Mouse (Mus musculus) forebrain, embryonic 10.5 days (tissue): ENCODE results near the gene Glb1. TPM values are rescaled to one million over a fixed set of nuclear protein-coding genes. Genes with fewer than 3 reads are reported as not detected.
A peak's percentile ranks its signal among the peaks of the same experiment; 100 is the strongest.

ENCODE experiments used
- DNase-seq: peaks from one replicate; pipeline ENCODE4 v3.0.0-alpha.2; 2017; ENCODE audit warnings: low spot score; ENCODE audit errors: extremely low spot score
- H3K27ac ChIP-seq: fragments of 300-500 bp; sonication (generic); 2 replicates; pipeline ENCODE4 v1.5.1; 2016; ENCODE audit warnings: mild to moderate bottlenecking
- H3K27me3 ChIP-seq: fragments of 300-500 bp; sonication (generic); 2 replicates; pipeline ENCODE4 v1.6.1; 2016; ENCODE audit warnings: mild to moderate bottlenecking; ENCODE audit not compliant: poor library complexity, severe bottlenecking
- H3K36me3 ChIP-seq: fragments of 300-500 bp; sonication (generic); replicated peaks from 2 replicates; pipeline ENCODE4 v1.6.1; 2016; ENCODE audit warnings: mild to moderate bottlenecking, moderate library complexity
- H3K4me1 ChIP-seq: fragments of 300-500 bp; sonication (generic); 2 replicates; pipeline ENCODE4 v1.6.1; 2016
- H3K4me3 ChIP-seq: fragments of 300-500 bp; sonication (generic); 2 replicates; pipeline ENCODE4 v1.5.1; 2016; ENCODE audit warnings: mild to moderate bottlenecking, moderate library complexity
- H3K9me3 ChIP-seq: fragments of 300-500 bp; sonication (generic); 2 replicates; pipeline ENCODE4 v1.6.1; 2016; ENCODE audit warnings: mild to moderate bottlenecking, moderate library complexity
- WGBS: fragments of 180-500 bp; shearing (Covaris S2); methylation state at CpG from one replicate; pipeline ENCODE4 v1.1.7; 2016; 5-methylcytosine and 5-hydroxymethylcytosine counted together
- polyA plus RNA-seq: library from polyadenylated mRNA; unstranded; fragments of >200 nt; fragmentation: Nextera tagmentation; extraction: Ambion mirVana; gene quantifications from 2 replicates; pipeline ENCODE4 v1.2.1, GENCODE M21; 2016

Gene Glb1
- polyA plus RNA-seq, 1 experiment from 2014 or later = 22.6 TPM

DNA sequence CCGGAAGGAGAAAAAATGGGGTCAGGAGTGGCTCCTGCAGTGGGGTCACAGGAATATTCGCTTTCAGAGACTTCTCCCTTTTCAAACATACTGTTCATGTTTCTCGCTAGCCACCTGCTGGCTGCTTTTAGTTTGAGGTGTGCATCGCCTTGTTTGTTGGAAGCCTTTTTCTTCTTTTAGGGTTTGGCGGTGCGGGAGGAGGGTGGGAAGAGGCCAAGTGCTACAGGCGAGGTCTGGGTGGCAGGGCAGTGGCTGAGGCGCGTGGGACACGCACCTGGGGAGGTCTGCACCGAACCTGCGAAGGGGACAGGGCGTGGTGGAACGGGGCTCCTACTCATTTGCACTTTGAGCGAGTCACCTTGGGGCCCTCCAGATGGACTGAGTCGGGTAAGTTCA lies 807 bp downstream of the Glb1 start:
- Histone ChIP-seq H3K4me1 (peaks cover 14% of the 10 kb centered on the region), H3K4me3 (peak overlapping the region; percentile 75), H3K36me3 (peaks cover 33% of the 10 kb centered on the region), H3K27me3 (no peaks in the 10 kb centered on the region), H3K27ac (peak overlapping the region; percentile 89), H3K9me3 (peaks cover 22% of the 10 kb centered on the region)
- 4% methylated on average over 16 of the region's 16 CpGs for WGBS
- peak; percentile 56 for DNase-seq

DNA sequence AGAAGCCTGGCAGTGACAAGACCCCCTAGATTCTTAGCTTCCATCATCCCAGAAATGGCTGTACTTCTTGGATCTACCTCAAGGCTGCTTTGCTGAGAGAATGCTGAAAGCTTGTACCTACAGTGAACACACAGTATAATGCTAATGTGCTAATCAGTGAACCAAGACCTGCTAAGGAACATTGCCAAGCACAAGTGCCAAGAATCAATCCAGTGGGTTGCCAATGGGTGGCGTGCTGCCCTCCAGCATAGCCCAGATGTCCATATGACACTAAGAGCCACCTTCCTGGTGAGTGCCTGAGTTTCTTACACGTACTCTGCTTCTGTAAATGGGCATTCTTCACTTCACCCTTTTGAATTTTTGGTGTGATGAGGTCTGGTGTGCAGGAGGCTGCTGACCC lies 6.8 kb downstream of the Glb1 start:
- Histone ChIP-seq H3K27ac (no peak overlapping the region), H3K36me3 (peaks cover 90% of the 10 kb centered on the region), H3K9me3 (peaks cover 37% of the 10 kb centered on the region), H3K4me3 (no peak overlapping the region), H3K4me1 (no peaks in the 10 kb centered on the region), H3K27me3 (no peaks in the 10 kb centered on the region)
- WGBS = 93% methylated on average over 2 of the region's 2 CpGs
- DNase-seq = no peak

DNA sequence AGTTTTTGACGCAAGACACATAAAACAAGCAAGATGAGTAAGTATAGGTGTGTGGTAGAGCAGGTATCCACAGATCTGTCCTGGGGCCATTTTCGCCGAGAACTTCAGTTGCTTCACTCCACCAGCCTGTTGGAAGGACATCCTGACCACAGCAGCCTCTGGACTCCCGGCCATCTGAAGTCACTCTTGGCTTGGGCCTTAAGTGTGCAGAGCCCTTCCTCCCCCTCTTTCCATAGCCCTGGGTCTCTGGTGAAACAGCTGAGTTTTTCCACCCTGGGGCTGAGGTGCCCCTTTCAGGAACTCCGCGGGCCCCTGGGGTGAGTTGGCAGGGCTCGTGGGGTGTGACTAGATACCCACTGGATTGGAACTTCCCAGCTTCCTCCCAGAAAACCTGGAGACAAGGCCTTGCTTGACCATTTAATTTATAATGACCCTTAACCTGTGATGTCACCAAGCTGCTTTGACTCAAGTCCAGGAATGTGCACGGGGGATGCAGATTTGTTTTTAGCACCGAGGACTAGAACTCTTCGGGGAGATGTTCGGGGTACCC lies 9.5 kb downstream of the Glb1 start:
- H3K27ac ChIP-seq = no peak overlapping the region
- no peak for DNase-seq
- peaks cover 74% of the 10 kb centered on the region for H3K36me3 ChIP-seq
- H3K4me1 ChIP-seq = no peaks in the 10 kb centered on the region
- H3K9me3 ChIP-seq = peaks cover 22% of the 10 kb centered on the region
- no peaks in the 10 kb centered on the region for H3K27me3 ChIP-seq
- WGBS = 95% methylated on average over 11 of the region's 11 CpGs
- H3K4me3 ChIP-seq = no peak overlapping the region

DNA sequence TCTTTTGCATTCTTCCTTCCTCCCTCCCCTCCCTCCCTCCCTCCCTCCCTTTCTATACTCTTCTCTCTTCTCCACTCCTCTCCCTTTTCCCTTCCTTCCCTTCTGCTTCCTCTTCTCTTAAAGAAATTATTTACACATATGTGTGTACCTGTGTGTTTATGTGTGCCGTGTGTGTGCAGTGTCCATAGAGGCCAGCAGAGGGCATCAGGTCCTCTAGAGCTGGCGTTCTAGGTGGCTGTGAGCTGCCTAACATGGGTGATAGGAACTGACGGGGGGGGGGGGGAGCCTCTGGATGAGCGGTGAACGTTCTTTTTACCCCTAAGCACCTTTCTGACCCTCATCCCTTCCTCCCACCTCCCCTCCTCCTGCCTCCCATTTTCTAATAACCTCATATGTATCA lies 10.4 kb downstream of the Glb1 start:
- Histone ChIP-seq H3K4me1 (no peaks in the 10 kb centered on the region), H3K4me3 (no peak overlapping the region), H3K27me3 (no peaks in the 10 kb centered on the region), H3K36me3 (peaks cover 65% of the 10 kb centered on the region), H3K9me3 (peaks cover 16% of the 10 kb centered on the region; the same call in 1 of the 2 replicates), H3K27ac (no peak overlapping the region)
- WGBS = 82% methylated on average over 5 of the region's 5 CpGs
- DNase-seq = no peak

DNA sequence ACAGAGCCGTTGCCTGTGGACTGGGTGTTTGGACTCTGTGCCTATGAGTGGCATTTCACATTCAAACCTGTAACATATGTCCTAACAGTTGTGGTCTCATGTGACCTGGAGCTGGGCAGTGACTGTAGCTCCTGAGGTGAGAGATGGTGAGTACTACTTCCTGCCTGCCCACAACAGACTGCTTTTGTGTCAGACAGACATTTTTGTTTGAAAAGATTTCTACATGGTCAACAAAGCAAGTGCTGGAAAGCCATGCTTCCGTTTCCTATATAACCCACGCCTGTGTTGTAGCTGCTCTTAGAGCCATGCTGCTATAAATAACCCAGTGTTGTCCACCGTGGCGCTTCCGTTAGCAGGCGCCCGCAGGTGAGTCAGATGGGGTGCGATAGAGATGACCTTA lies 11.5 kb downstream of the Glb1 start:
- Histone ChIP-seq H3K4me1 (no peaks in the 10 kb centered on the region), H3K27me3 (no peaks in the 10 kb centered on the region), H3K27ac (no peak overlapping the region), H3K36me3 (peaks cover 55% of the 10 kb centered on the region), H3K4me3 (no peak overlapping the region), H3K9me3 (peaks cover 16% of the 10 kb centered on the region; the same call in 1 of the 2 replicates)
- no peak for DNase-seq
- WGBS = 94% methylated on average over 9 of the region's 9 CpGs

DNA sequence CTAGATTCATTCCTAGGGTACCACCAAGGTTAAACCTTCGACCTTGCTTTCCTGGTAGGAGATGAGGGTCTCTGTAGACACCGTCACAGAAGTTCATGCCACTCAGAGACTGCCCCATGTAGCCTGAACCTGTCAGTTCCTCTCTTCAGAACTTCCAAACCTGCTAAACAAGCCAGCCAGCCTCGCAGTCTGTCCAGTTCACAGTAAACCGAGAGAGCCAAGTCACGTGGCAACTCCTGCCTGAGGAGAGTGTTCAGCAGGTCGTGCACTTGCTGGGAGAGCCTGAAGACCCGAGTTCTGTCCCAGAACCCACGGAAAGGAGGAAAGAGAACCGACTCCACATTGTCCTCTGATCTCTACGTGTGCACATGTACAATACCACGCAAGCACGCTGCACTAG lies 13.0 kb downstream of the Glb1 start:
- peaks cover 16% of the 10 kb centered on the region; the same call in 1 of the 2 replicates for H3K9me3 ChIP-seq
- no peak overlapping the region for H3K4me3 ChIP-seq
- no peak overlapping the region for H3K27ac ChIP-seq
- no peaks in the 10 kb centered on the region for H3K4me1 ChIP-seq
- H3K36me3 ChIP-seq = peaks cover 41% of the 10 kb centered on the region
- H3K27me3 ChIP-seq = no peaks in the 10 kb centered on the region
- WGBS = 86% methylated on average over 12 of the region's 12 CpGs
- DNase-seq = no peak

DNA sequence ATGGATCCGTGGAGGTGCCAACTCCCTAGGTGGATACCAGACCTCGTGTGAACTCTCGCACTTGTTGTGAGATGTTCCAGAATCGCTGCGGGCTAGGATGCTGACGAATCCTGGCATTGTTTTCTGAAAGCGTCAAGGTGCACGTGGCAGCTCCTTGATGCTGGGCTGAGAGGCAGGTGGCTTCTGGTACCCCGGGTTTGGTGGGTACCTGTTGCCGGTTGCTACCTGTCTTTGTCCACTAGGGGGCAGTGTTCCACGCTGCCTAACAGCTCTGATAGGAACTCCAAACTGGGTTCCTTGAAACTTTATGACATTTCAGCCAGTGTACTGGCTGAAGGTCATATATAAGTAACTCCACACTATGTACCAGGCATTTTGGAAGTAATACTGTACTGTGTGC lies 14.8 kb downstream of the Glb1 start:
- Histone ChIP-seq H3K27me3 (no peaks in the 10 kb centered on the region), H3K4me3 (no peak overlapping the region), H3K4me1 (no peaks in the 10 kb centered on the region), H3K9me3 (peaks cover 12% of the 10 kb centered on the region; the same call in 1 of the 2 replicates), H3K36me3 (peaks cover 24% of the 10 kb centered on the region), H3K27ac (no peak overlapping the region)
- DNase-seq = peak; percentile 69
- 20% methylated on average over 11 of the region's 11 CpGs for WGBS

DNA sequence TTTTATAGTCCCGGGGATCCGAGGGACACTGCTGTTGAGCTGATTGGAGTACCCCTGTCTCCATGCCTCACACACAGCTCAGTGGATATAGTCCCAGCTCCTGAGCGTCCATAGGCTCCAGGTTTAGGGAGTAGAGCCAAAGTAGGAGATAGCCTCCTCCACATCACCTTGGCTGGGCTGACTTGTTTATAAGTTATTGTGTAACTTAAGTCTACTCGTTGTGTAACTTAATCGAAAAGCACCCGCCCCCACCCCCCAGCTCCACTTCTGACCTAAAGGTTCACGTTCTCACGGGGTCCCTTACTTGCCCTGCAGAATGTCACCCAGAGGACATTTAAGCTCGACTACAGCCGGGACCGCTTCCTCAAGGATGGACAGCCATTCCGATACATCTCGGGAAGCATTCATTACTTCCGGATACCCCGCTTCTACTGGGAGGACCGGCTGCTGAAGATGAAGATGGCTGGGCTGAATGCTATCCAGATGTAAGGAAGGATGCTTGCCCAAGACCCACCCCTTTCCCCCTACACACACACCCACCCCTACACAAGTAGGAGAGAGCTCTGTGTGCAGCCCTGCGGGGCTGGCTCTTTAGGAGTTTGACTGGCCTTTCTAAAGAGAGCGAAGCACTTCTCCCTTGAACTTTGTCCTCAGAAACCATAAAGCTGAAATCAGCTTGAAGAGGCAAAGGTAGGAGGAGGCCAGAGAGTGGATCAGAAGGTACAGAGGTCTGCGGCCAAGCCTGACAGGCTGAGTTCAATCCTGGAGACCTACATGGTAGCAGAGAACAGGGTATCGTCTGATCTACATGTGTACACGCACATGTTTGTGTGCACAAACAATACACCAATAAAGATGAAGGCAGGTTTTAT lies 16.0 kb downstream of the Glb1 start:
- Histone ChIP-seq H3K4me3 (no peak overlapping the region), H3K27me3 (no peaks in the 10 kb centered on the region), H3K36me3 (peaks cover 17% of the 10 kb centered on the region), H3K27ac (no peak overlapping the region), H3K4me1 (no peaks in the 10 kb centered on the region), H3K9me3 (peaks cover 2% of the 10 kb centered on the region; the same call in 1 of the 2 replicates)
- no peak for DNase-seq
- WGBS = 94% methylated on average over 21 of the region's 21 CpGs

DNA sequence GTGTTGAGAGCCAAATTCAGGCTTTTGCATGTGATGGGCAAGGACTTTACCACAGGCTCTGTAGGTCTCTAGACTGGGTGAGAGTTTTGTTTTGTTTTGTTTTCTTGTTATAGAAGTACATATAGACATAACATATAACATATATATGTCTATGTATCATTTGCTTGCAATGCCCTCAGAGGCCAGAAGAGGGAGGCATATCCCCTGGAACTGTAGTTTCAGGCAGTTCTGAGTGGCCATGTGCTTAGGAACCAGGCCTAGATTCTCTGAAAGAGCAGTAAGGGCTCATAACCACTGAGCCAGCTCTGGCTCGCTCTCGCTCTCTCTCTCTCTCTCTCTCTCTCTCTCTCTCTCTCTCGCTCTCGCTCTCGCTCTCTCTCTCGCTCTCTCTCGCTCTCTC lies 17.3 kb downstream of the Glb1 start:
- H3K4me3 ChIP-seq = no peak overlapping the region
- H3K36me3 ChIP-seq = peaks cover 8% of the 10 kb centered on the region
- H3K27me3 ChIP-seq = no peaks in the 10 kb centered on the region
- no peaks in the 10 kb centered on the region for H3K4me1 ChIP-seq
- no peaks in the 10 kb centered on the region for H3K9me3 ChIP-seq
- H3K27ac ChIP-seq = no peak overlapping the region
- WGBS = 70% methylated on average over 7 of the region's 7 CpGs
- DNase-seq = peak; percentile 33

DNA sequence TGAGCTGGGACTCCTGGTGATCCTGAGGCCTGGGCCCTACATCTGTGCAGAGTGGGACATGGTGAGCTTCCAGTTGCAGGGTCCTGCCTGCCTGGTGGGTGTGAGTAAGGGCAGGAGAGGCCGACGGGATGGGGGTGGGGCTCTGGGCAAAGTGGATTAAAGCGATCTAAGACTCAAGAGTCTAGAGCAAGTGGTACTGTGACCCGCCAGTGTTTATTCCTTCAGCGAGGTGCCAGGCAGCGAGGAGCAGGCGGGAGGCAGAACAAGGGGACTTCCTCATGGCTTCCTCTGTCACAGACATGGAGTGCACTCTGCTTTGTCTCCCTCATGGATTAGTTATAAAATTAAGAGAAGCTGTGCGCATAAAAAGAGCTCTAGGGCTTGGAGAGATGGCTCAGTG lies 19.6 kb downstream of the Glb1 start:
- H3K27me3 ChIP-seq = no peaks in the 10 kb centered on the region
- 78% methylated on average over 8 of the region's 8 CpGs for WGBS
- H3K4me1 ChIP-seq = no peaks in the 10 kb centered on the region
- DNase-seq = no peak
- H3K36me3 ChIP-seq = peaks cover 24% of the 10 kb centered on the region
- peaks cover 5% of the 10 kb centered on the region for H3K9me3 ChIP-seq
- no peak overlapping the region for H3K4me3 ChIP-seq
- H3K27ac ChIP-seq = no peak overlapping the region

DNA sequence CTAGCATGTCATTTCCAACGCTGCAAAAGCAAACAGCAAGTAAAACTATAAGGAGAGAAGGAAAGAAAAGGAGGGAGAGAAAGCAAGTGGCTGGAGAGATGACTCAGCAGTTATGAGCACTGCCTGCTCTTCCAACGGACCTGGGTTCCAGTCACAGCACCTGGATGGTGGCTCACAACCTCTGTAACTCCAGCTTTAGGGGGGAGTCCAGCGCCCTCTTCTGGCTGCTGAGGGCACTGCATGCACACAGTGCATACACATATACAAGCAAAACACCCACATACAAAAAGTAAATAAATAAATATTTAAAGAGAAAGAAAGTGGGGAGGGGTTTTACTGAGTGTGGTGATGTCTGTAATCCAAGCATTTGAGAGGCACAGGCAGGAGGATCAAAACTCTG lies 20.2 kb downstream of the Glb1 start:
- Histone ChIP-seq H3K9me3 (peaks cover 8% of the 10 kb centered on the region), H3K36me3 (peaks cover 30% of the 10 kb centered on the region), H3K4me1 (no peaks in the 10 kb centered on the region), H3K27me3 (no peaks in the 10 kb centered on the region), H3K27ac (no peak overlapping the region), H3K4me3 (no peak overlapping the region)
- DNase-seq = no peak
- 70% methylated on average over 3 of the region's 3 CpGs for WGBS

DNA sequence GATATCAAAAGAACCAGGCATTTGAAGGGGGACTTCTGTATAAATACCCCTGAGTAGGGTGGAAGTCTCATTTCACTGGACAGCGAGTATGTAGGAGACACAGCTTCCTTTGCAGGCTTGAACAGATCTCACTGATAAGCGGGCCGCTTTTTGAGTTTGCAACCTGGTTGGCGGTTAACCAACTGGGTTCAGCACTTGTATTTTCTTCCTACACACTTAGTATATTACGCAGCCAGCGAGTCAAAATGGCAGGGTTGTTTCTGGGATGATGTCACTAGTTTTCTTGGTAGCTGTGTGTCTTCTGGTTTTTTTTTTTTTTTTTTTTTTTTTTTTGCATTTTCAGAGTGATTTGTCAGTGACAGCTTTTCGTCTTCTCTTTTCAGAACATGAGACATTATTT lies 20.9 kb downstream of the Glb1 start:
- Histone ChIP-seq H3K36me3 (peaks cover 34% of the 10 kb centered on the region), H3K27ac (no peak overlapping the region), H3K27me3 (no peaks in the 10 kb centered on the region), H3K9me3 (peaks cover 8% of the 10 kb centered on the region), H3K4me3 (no peak overlapping the region), H3K4me1 (no peaks in the 10 kb centered on the region)
- 92% methylated on average over 7 of the region's 7 CpGs for WGBS
- DNase-seq = no peak

DNA sequence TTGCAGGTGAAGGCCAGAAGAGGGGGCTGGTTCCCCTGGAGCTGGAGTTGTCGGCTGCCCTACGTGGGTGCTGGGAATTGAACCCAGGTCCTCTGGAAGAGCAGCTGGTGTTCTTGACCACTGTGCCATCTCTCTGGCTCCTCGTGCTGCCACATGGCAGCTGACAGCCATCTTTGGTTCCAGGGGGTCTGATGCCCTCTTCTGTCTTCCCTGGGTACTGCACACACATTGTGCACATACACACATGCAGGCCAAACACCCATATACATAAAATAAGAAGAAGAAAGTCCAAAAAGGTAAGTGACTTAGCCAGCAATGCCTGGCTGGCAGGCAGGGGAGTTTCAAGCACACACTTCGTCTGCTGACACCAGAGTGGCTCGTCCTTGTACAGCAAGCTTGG lies 24.7 kb downstream of the Glb1 start:
- H3K4me3 ChIP-seq = no peak overlapping the region
- no peak for DNase-seq
- peaks cover 42% of the 10 kb centered on the region for H3K36me3 ChIP-seq
- H3K4me1 ChIP-seq = no peaks in the 10 kb centered on the region
- peaks cover 8% of the 10 kb centered on the region for H3K9me3 ChIP-seq
- 93% methylated on average over 5 of the region's 5 CpGs for WGBS
- no peak overlapping the region for H3K27ac ChIP-seq
- H3K27me3 ChIP-seq = no peaks in the 10 kb centered on the region
